Mouse (Mus musculus): ENCODE data around the gene Gprc5d. TPM values are rescaled to one million over a fixed set of nuclear protein-coding genes. Genes with fewer than 3 reads are reported as not detected.

The Gprc5d gene
- polyA plus RNA-seq (2016; fragmentation: Nextera tagmentation; extraction: Ambion mirVana) = 0.18 TPM in 1 of 2 replicates, not detected in the other

DNA sequence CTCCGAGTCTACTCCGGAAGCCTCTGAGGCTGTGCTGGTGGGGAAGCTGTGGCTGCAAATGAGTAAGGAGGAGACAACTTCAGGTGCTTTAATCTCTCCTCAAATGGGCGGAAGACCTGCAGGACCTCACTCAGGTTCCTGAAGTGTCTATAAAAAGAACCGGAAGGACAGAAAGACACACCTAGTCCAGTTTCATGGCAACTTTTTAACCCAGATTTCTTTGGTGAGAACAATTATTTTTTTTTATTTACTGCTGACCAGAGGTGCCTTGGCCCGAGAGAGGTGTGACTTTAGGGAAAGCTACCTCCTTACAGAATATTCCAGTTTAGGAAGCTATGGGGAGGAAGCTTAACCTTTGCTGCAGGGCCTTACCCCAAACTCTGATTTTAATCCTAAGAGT is at the start of gene Gprc5d:
Gprc5d (minus strand) TSS at position 101 of the 400 bp plus-strand sequence.
- no peak for ATAC-seq (ENCODE audit: low FRiP score, low read depth)
- 90% methylated on average over 5 of the region's 5 CpGs for WGBS
- H3K27me3 ChIP-seq = peaks cover 53% of the 10 kb centered on the region
- no peak within 1 kb of the TSS for H3K27ac ChIP-seq (replicated peaks)
- H3K4me3 ChIP-seq = no peak within 1 kb of the TSS
- H3K4me2 ChIP-seq (replicated peaks) = no peak within 1 kb of the TSS
- H3K36me3 ChIP-seq = no peaks in the 10 kb centered on the region
- H3K4me1 ChIP-seq = peaks cover 2% of the 10 kb centered on the region; the same call in 1 of the 2 replicates
- H3K9ac ChIP-seq (replicated peaks) = no peak within 1 kb of the TSS
- H3K9me3 ChIP-seq = no peaks in the 10 kb centered on the region

GRCm38 (mm10) chr6:135166712-135167111 is 48.6 kb upstream of the Gprc5d start:
- peaks cover 12% of the 10 kb centered on the region for H3K4me1 ChIP-seq
- H3K27ac ChIP-seq (replicated peaks) = no peak overlapping the region
- WGBS = 47% methylated on average over 5 of the region's 5 CpGs
- H3K9ac ChIP-seq (replicated peaks) = no peak overlapping the region
- no peak for ATAC-seq (ENCODE audit: low FRiP score, low read depth)
- no peaks in the 10 kb centered on the region for H3K9me3 ChIP-seq
- H3K4me3 ChIP-seq = no peak overlapping the region
- H3K27me3 ChIP-seq = peaks cover 21% of the 10 kb centered on the region
- H3K4me2 ChIP-seq (replicated peaks) = no peak overlapping the region
- no peaks in the 10 kb centered on the region for H3K36me3 ChIP-seq

- no peak overlapping the region for H3K27ac ChIP-seq (replicated peaks)
- 92% methylated on average over 3 of the region's 3 CpGs for WGBS
Measured at GRCm38 (mm10) chr6:135166262-135166661, 48.2 kb upstream of the Gprc5d start.

GRCm38 (mm10) chr6:135165706-135166105 is 47.6 kb upstream of the Gprc5d start:
- Histone ChIP-seq H3K4me3 (no peak overlapping the region), H3K27me3 (peaks cover 21% of the 10 kb centered on the region), H3K27ac (replicated peaks) (no peak overlapping the region), H3K9ac (replicated peaks) (no peak overlapping the region), H3K4me2 (replicated peaks) (no peak overlapping the region), H3K9me3 (no peaks in the 10 kb centered on the region), H3K4me1 (peaks cover 12% of the 10 kb centered on the region), H3K36me3 (no peaks in the 10 kb centered on the region)
- no peak for ATAC-seq (ENCODE audit: low FRiP score, low read depth)
- WGBS = 72% methylated on average over 2 of the region's 2 CpGs

More at GRCm38 (mm10) chr6:135166262-135166661, 48.2 kb upstream of the Gprc5d start:
- Histone ChIP-seq H3K36me3 (no peaks in the 10 kb centered on the region), H3K4me2 (replicated peaks) (no peak overlapping the region), H3K4me1 (peaks cover 12% of the 10 kb centered on the region), H3K9me3 (no peaks in the 10 kb centered on the region), H3K9ac (replicated peaks) (no peak overlapping the region), H3K27me3 (peaks cover 21% of the 10 kb centered on the region), H3K4me3 (no peak overlapping the region)
- ATAC-seq (ENCODE audit: low FRiP score, low read depth) = no peak

DNA sequence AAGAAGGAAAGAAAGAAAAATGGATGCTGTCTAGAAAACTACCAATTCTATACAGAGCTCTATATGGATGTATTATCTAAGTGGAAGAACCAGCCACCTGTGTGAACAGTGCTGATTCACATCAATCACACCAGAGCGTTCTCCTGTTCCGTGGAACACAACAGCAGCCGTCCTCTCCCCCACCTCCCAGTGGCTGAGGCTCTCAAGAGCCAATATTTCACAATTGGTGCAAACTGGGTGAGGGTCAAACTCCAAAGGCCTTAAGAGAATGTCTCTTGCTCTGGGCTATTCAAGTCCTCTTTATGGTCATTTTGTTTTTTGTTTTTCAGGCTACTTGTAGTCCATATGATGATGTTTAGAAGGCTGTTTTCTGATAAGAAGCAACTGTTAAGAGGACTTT is 47.1 kb upstream of the Gprc5d start:
- Histone ChIP-seq H3K9me3 (no peaks in the 10 kb centered on the region), H3K4me1 (peaks cover 12% of the 10 kb centered on the region), H3K36me3 (no peaks in the 10 kb centered on the region), H3K9ac (replicated peaks) (no peak overlapping the region), H3K27me3 (peaks cover 21% of the 10 kb centered on the region), H3K4me2 (replicated peaks) (no peak overlapping the region), H3K4me3 (no peak overlapping the region), H3K27ac (replicated peaks) (no peak overlapping the region)
- no peak for ATAC-seq (ENCODE audit: low FRiP score, low read depth)
- WGBS = 92% methylated on average over 3 of the region's 3 CpGs

DNA sequence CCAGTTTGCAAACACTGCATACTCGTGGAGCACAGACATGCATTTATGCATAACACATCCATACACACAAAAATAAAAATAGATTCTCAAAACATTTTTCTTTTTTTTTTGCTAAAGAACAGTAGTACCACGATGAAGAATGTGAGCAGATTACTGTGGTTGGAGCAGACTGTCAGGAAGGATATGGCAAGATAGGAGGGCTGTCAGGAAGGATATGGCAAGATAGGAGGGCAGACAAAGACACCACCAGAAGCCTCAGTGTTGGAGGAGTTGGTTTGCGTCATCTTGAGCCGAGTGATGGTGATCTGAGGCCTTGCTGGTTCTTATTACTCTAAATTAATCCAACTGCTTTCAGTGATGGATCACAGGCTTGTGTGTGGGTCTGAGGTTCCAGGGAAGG is 44.8 kb upstream of the Gprc5d start:
- no peak overlapping the region for H3K4me3 ChIP-seq
- ATAC-seq (ENCODE audit: low FRiP score, low read depth) = no peak
- no peak overlapping the region for H3K27ac ChIP-seq (replicated peaks)
- no peak overlapping the region for H3K4me2 ChIP-seq (replicated peaks)
- H3K36me3 ChIP-seq = no peaks in the 10 kb centered on the region
- H3K9ac ChIP-seq (replicated peaks) = no peak overlapping the region
- peaks cover 21% of the 10 kb centered on the region for H3K27me3 ChIP-seq
- WGBS = 84% methylated on average over 4 of the region's 4 CpGs
- peaks cover 7% of the 10 kb centered on the region for H3K4me1 ChIP-seq
- H3K9me3 ChIP-seq = no peaks in the 10 kb centered on the region

DNA sequence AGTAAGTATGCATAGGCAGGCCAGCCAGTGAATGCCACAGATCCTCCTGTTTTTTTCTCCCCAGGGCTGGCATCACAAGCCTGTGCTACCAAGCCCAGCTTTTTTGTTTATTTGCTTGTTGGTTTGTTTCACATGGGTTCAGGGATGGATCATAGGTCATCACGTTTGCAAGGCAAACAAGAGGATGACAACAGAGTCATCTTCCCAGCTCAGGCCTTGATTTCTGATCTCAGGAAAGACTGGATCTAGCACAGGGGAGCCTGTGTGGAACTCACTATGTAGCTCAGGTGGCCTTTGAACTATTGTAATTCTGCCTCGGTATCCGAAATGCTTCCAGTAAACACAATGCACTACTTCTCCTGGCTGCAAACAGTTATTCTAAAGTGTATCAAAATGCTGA is 44.2 kb upstream of the Gprc5d start:
- H3K9me3 ChIP-seq = no peaks in the 10 kb centered on the region
- peaks cover 17% of the 10 kb centered on the region for H3K27me3 ChIP-seq
- no peaks in the 10 kb centered on the region for H3K36me3 ChIP-seq
- no peak for ATAC-seq (ENCODE audit: low FRiP score, low read depth)
- no peak overlapping the region for H3K4me3 ChIP-seq
- no peak overlapping the region for H3K9ac ChIP-seq (replicated peaks)
- peaks cover 1% of the 10 kb centered on the region; the same call in 1 of the 2 replicates for H3K4me1 ChIP-seq
- no peak overlapping the region for H3K4me2 ChIP-seq (replicated peaks)
- no peak overlapping the region for H3K27ac ChIP-seq (replicated peaks)
- 88% methylated on average over 3 of the region's 3 CpGs for WGBS

GRCm38 (mm10) chr6:135161356-135161755 is 43.3 kb upstream of the Gprc5d start:
- no peak overlapping the region for H3K27ac ChIP-seq (replicated peaks)
- H3K9ac ChIP-seq (replicated peaks) = no peak overlapping the region
- no peak overlapping the region for H3K4me2 ChIP-seq (replicated peaks)
- WGBS = 78% methylated on average over 4 of the region's 4 CpGs
- no peaks in the 10 kb centered on the region for H3K36me3 ChIP-seq
- no peak for ATAC-seq (ENCODE audit: low FRiP score, low read depth)
- H3K27me3 ChIP-seq = peaks cover 7% of the 10 kb centered on the region
- no peaks in the 10 kb centered on the region for H3K9me3 ChIP-seq
- no peaks in the 10 kb centered on the region for H3K4me1 ChIP-seq
- no peak overlapping the region for H3K4me3 ChIP-seq

DNA sequence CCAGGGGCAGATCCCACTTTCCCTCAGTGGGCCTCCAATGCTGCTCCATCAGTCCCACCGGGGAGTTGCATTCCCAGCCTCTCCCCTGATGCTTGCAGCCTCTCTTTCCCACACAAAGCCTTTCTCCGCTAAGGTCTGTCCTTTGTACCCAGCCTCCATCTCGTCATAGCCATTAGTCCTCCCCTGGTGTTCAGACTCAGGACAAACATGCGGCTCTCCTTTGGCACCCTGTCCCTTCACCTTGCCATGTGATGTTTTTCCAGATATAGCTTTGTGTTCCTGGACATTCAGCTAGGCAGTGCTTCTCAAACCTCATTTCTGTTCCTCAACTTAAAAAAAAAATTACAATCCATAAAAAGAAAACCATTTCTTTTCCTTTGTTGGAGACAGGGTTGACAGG is 40.4 kb upstream of the Gprc5d start:
- no peaks in the 10 kb centered on the region for H3K36me3 ChIP-seq
- H3K4me2 ChIP-seq (replicated peaks) = no peak overlapping the region
- H3K4me1 ChIP-seq = no peaks in the 10 kb centered on the region
- no peak for ATAC-seq (ENCODE audit: low FRiP score, low read depth)
- H3K27me3 ChIP-seq = no peaks in the 10 kb centered on the region
- H3K9ac ChIP-seq (replicated peaks) = no peak overlapping the region
- no peaks in the 10 kb centered on the region for H3K9me3 ChIP-seq
- WGBS = 45% methylated on average over 4 of the region's 4 CpGs
- H3K27ac ChIP-seq (replicated peaks) = no peak overlapping the region
- no peak overlapping the region for H3K4me3 ChIP-seq

DNA sequence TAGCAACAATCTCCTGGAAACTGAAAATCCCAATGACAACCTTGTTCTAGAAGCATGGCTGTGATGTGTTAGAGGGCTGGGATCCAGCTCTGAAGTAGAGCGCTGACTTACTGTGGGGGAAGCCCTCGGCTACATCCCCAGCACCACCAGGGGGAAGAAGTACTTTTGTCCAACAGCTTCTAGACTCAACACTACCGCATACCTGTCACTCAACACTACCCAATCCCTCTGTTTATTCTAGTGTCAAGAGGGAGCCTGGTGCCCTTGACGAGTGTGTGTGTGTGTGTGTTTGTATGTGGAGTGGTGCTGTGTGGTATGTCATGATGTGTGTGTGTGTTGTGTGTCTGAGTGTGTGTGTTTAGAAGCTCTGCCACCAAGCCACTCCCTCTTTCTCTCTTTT is 39.4 kb upstream of the Gprc5d start:
- Histone ChIP-seq H3K4me1 (no peaks in the 10 kb centered on the region), H3K27ac (replicated peaks) (no peak overlapping the region), H3K36me3 (no peaks in the 10 kb centered on the region), H3K27me3 (no peaks in the 10 kb centered on the region), H3K4me3 (no peak overlapping the region), H3K9ac (replicated peaks) (no peak overlapping the region), H3K4me2 (replicated peaks) (no peak overlapping the region), H3K9me3 (no peaks in the 10 kb centered on the region)
- no peak for ATAC-seq (ENCODE audit: low FRiP score, low read depth)
- WGBS = 76% methylated on average over 4 of the region's 4 CpGs

- no peak overlapping the region for H3K4me2 ChIP-seq (replicated peaks)
- no peaks in the 10 kb centered on the region for H3K9me3 ChIP-seq
- ATAC-seq (ENCODE audit: low FRiP score, low read depth) = no peak
- H3K4me1 ChIP-seq = no peaks in the 10 kb centered on the region
- no peak overlapping the region for H3K4me3 ChIP-seq
- no peaks in the 10 kb centered on the region for H3K27me3 ChIP-seq
- no peak overlapping the region for H3K27ac ChIP-seq (replicated peaks)
- H3K9ac ChIP-seq (replicated peaks) = no peak overlapping the region
- 80% methylated on average over 8 of the region's 8 CpGs for WGBS
- H3K36me3 ChIP-seq = no peaks in the 10 kb centered on the region
Measured at GRCm38 (mm10) chr6:135156597-135156996, 38.5 kb upstream of the Gprc5d start.

DNA sequence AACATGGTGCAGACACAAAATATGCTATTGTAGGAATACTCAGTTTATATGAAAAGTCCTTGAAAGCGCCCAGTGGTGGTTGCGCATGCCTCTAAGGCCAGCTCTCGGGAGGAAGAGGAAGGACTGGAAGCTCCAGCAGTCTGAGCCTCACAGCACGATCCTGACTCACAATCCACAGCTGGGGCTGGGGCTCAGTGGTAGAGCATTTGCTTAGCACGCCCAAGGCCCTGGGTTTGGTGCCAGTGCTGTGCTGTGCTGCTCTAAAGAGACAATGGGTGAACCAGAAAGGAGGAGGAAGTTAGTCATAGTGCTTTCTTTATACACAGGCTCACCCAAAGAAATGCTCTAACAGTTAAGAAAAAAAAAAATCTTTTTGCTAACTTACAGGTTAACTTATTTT is 35.6 kb upstream of the Gprc5d start:
- 82% methylated on average over 5 of the region's 5 CpGs for WGBS
- H3K36me3 ChIP-seq = no peaks in the 10 kb centered on the region
- no peak for ATAC-seq (ENCODE audit: low FRiP score, low read depth)

DNA sequence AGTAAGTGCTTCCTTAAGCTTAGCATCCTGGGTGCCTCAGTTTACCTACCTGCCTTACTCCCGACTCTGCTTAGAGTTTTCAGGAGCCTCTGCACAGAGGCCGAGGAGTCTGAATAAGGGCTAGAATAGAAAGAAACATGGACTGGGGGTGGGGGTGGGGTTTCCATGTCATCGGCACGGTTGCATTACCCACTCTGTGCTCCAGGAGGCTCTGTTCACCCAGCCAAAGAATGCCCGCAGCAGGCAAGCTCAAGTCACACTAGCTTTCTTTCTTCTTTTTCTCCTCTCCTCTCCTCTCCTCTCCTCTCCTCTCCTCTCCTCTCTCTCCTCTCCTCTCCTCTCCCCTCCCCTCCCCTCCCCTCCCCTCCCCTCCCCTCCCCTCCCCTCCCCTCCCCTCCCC is 32.2 kb upstream of the Gprc5d start:
- no peak overlapping the region for H3K27ac ChIP-seq (replicated peaks)
- H3K36me3 ChIP-seq = no peaks in the 10 kb centered on the region
- ATAC-seq (ENCODE audit: low FRiP score, low read depth) = no peak
- H3K9me3 ChIP-seq = no peaks in the 10 kb centered on the region
- no peak overlapping the region for H3K4me3 ChIP-seq
- H3K4me2 ChIP-seq (replicated peaks) = no peak overlapping the region
- peaks cover 7% of the 10 kb centered on the region; the same call in 1 of the 2 replicates for H3K27me3 ChIP-seq
- no peak overlapping the region for H3K9ac ChIP-seq (replicated peaks)
- no peaks in the 10 kb centered on the region for H3K4me1 ChIP-seq
- 41% methylated on average over 5 of the region's 5 CpGs for whole genome bisulfite sequencing

More for the DNA sequence above, 35.6 kb upstream of the Gprc5d start:
- Histone ChIP-seq H3K27me3 (peaks cover 7% of the 10 kb centered on the region; the same call in 1 of the 2 replicates), H3K4me3 (no peak overlapping the region), H3K9me3 (no peaks in the 10 kb centered on the region), H3K9ac (replicated peaks) (no peak overlapping the region), H3K4me1 (no peaks in the 10 kb centered on the region), H3K27ac (replicated peaks) (no peak overlapping the region), H3K4me2 (replicated peaks) (no peak overlapping the region)
